Mouse (Mus musculus): Measurements from ENCODE around the gene Nrxn1. TPM values are rescaled to one million over a fixed set of nuclear protein-coding genes. Genes with fewer than 3 reads are reported as not detected.

Gene Nrxn1
- polyA plus RNA-seq (2015; fragmentation: Nextera tagmentation; extraction: Ambion mirVana) = 1.6 and 2.1 TPM in 2 replicates

GRCm38 (mm10) chr17:91093042-91093080 lies at the start of gene Nrxn1:
Gene Nrxn1, minus strand, starts transcription at chr17:91093071.
- Histone ChIP-seq H3K4me1 (ENCODE audit: control insufficient read depth, insufficient read depth, low read length) (no peaks in the 10 kb centered on the region), H3K27ac (ENCODE audit: low read length) (no peak within 1 kb of the TSS), H3K9me3 (ENCODE audit: control insufficient read depth, low read length) (0 out of 2 replicates have a peak, but pooled peaks cover 9% of the 10 kb centered on the region), H3K27me3 (replicated peaks; ENCODE audit: control insufficient read depth, insufficient read depth, low read length) (no peaks in the 10 kb centered on the region), H3K9ac (ENCODE audit: low read depth, low read length) (no peak within 1 kb of the TSS), H3K4me3 (ENCODE audit: low read length) (peak within 1 kb of the TSS; percentile 17; the same call in 1 of the 2 replicates), H3K4me2 (ENCODE audit: low read depth, low read length) (no peak within 1 kb of the TSS), H3K36me3 (ENCODE audit: control insufficient read depth, insufficient read depth, low read length) (no peaks in the 10 kb centered on the region)
- WGBS = 0% methylated on average over 1 of the region's 1 CpGs
- ATAC-seq = no peak

GRCm38 (mm10) chr17:91136859-91137258 lies 44.0 kb upstream of the Nrxn1 start:
- 66% methylated on average over 3 of the region's 3 CpGs for WGBS
- no peak overlapping the region for H3K4me2 ChIP-seq (ENCODE audit: low read depth, low read length)

GRCm38 (mm10) chr17:91112880-91113628 lies 20.2 kb upstream of the Nrxn1 start:
- Histone ChIP-seq H3K27me3 (replicated peaks; ENCODE audit: control insufficient read depth, insufficient read depth, low read length) (no peaks in the 10 kb centered on the region), H3K4me3 (ENCODE audit: low read length) (no peak overlapping the region), H3K36me3 (ENCODE audit: control insufficient read depth, insufficient read depth, low read length) (no peaks in the 10 kb centered on the region), H3K9me3 (ENCODE audit: control insufficient read depth, low read length) (no peaks in the 10 kb centered on the region), H3K4me1 (ENCODE audit: control insufficient read depth, insufficient read depth, low read length) (no peaks in the 10 kb centered on the region), H3K9ac (ENCODE audit: low read depth, low read length) (no peak overlapping the region), H3K4me2 (ENCODE audit: low read depth, low read length) (no peak overlapping the region), H3K27ac (ENCODE audit: low read length) (no peak overlapping the region)
- ATAC-seq = no peak
- 75% methylated on average over 3 of the region's 3 CpGs for WGBS

More at GRCm38 (mm10) chr17:91136859-91137258, 44.0 kb upstream of the Nrxn1 start:
- Histone ChIP-seq H3K27me3 (replicated peaks; ENCODE audit: control insufficient read depth, insufficient read depth, low read length) (no peaks in the 10 kb centered on the region), H3K9me3 (ENCODE audit: control insufficient read depth, low read length) (no peaks in the 10 kb centered on the region), H3K9ac (ENCODE audit: low read depth, low read length) (no peak overlapping the region), H3K36me3 (ENCODE audit: control insufficient read depth, insufficient read depth, low read length) (no peaks in the 10 kb centered on the region), H3K27ac (ENCODE audit: low read length) (no peak overlapping the region), H3K4me3 (ENCODE audit: low read length) (no peak overlapping the region), H3K4me1 (ENCODE audit: control insufficient read depth, insufficient read depth, low read length) (no peaks in the 10 kb centered on the region)
- ATAC-seq = no peak

GRCm38 (mm10) chr17:91112085-91112484 lies 19.2 kb upstream of the Nrxn1 start:
- Histone ChIP-seq H3K4me2 (ENCODE audit: low read depth, low read length) (no peak overlapping the region), H3K4me1 (ENCODE audit: control insufficient read depth, insufficient read depth, low read length) (no peaks in the 10 kb centered on the region), H3K27me3 (replicated peaks; ENCODE audit: control insufficient read depth, insufficient read depth, low read length) (no peaks in the 10 kb centered on the region), H3K9me3 (ENCODE audit: control insufficient read depth, low read length) (no peaks in the 10 kb centered on the region), H3K4me3 (ENCODE audit: low read length) (no peak overlapping the region), H3K36me3 (ENCODE audit: control insufficient read depth, insufficient read depth, low read length) (no peaks in the 10 kb centered on the region), H3K27ac (ENCODE audit: low read length) (no peak overlapping the region), H3K9ac (ENCODE audit: low read depth, low read length) (no peak overlapping the region)
- no peak for ATAC-seq
- WGBS = 74% methylated on average over 1 of the region's 1 CpGs

GRCm38 (mm10) chr17:91093081-91093875 lies 407 bp upstream of the Nrxn1 start:
- 36% methylated on average over 12 of the region's 12 CpGs for WGBS
- H3K27me3 ChIP-seq (replicated peaks; ENCODE audit: control insufficient read depth, insufficient read depth, low read length) = no peaks in the 10 kb centered on the region
- H3K9me3 ChIP-seq (ENCODE audit: control insufficient read depth, low read length) = 0 out of 2 replicates have a peak, but pooled peaks cover 4% of the 10 kb centered on the region
- H3K4me1 ChIP-seq (ENCODE audit: control insufficient read depth, insufficient read depth, low read length) = no peaks in the 10 kb centered on the region
- H3K4me2 ChIP-seq (ENCODE audit: low read depth, low read length) = no peak overlapping the region
- no peaks in the 10 kb centered on the region for H3K36me3 ChIP-seq (ENCODE audit: control insufficient read depth, insufficient read depth, low read length)
- no peak overlapping the region for H3K4me3 ChIP-seq (ENCODE audit: low read length)
- no peak overlapping the region for H3K27ac ChIP-seq (ENCODE audit: low read length)
- H3K9ac ChIP-seq (ENCODE audit: low read depth, low read length) = no peak overlapping the region
- ATAC-seq = no peak

- Histone ChIP-seq H3K27ac (ENCODE audit: low read length) (no peak overlapping the region), H3K9me3 (ENCODE audit: control insufficient read depth, low read length) (0 out of 2 replicates have a peak, but pooled peaks cover 9% of the 10 kb centered on the region), H3K9ac (ENCODE audit: low read depth, low read length) (no peak overlapping the region), H3K4me1 (ENCODE audit: control insufficient read depth, insufficient read depth, low read length) (no peaks in the 10 kb centered on the region), H3K4me3 (ENCODE audit: low read length) (peak overlapping the region; percentile 17; the same call in 1 of the 2 replicates), H3K27me3 (replicated peaks; ENCODE audit: control insufficient read depth, insufficient read depth, low read length) (no peaks in the 10 kb centered on the region), H3K4me2 (ENCODE audit: low read depth, low read length) (no peak overlapping the region), H3K36me3 (ENCODE audit: control insufficient read depth, insufficient read depth, low read length) (no peaks in the 10 kb centered on the region)
- 1% methylated on average over 21 of the region's 21 CpGs for WGBS
- ATAC-seq = peak; percentile 92
Measured at GRCm38 (mm10) chr17:91092421-91093041, 340 bp downstream of the Nrxn1 start.

- no peaks in the 10 kb centered on the region for H3K27me3 ChIP-seq (replicated peaks; ENCODE audit: control insufficient read depth, insufficient read depth, low read length)
- 0 out of 2 replicates have a peak, but pooled peaks cover 9% of the 10 kb centered on the region for H3K9me3 ChIP-seq (ENCODE audit: control insufficient read depth, low read length)
- no peak for ATAC-seq
- no peak overlapping the region for H3K27ac ChIP-seq (ENCODE audit: low read length)
- H3K4me3 ChIP-seq (ENCODE audit: low read length) = no peak overlapping the region
- H3K4me2 ChIP-seq (ENCODE audit: low read depth, low read length) = no peak overlapping the region
- no peaks in the 10 kb centered on the region for H3K4me1 ChIP-seq (ENCODE audit: control insufficient read depth, insufficient read depth, low read length)
- no peaks in the 10 kb centered on the region for H3K36me3 ChIP-seq (ENCODE audit: control insufficient read depth, insufficient read depth, low read length)
- no peak overlapping the region for H3K9ac ChIP-seq (ENCODE audit: low read depth, low read length)
- WGBS = 75% methylated on average over 1 of the region's 1 CpGs
Measured at GRCm38 (mm10) chr17:91090631-91091030, 2.2 kb downstream of the Nrxn1 start.

- no peak for ATAC-seq
- WGBS = 84% methylated on average over 11 of the region's 11 CpGs
- H3K27me3 ChIP-seq (replicated peaks; ENCODE audit: control insufficient read depth, insufficient read depth, low read length) = no peaks in the 10 kb centered on the region
Measured at GRCm38 (mm10) chr17:91088991-91089390, 3.9 kb downstream of the Nrxn1 start.

GRCm38 (mm10) chr17:91088037-91088715 lies 4.7 kb downstream of the Nrxn1 start:
- Histone ChIP-seq H3K27ac (ENCODE audit: low read length) (no peak overlapping the region), H3K9me3 (ENCODE audit: control insufficient read depth, low read length) (0 out of 2 replicates have a peak, but pooled peaks cover 9% of the 10 kb centered on the region), H3K4me2 (ENCODE audit: low read depth, low read length) (no peak overlapping the region), H3K4me3 (ENCODE audit: low read length) (no peak overlapping the region), H3K4me1 (ENCODE audit: control insufficient read depth, insufficient read depth, low read length) (no peaks in the 10 kb centered on the region), H3K36me3 (ENCODE audit: control insufficient read depth, insufficient read depth, low read length) (no peaks in the 10 kb centered on the region), H3K9ac (ENCODE audit: low read depth, low read length) (no peak overlapping the region), H3K27me3 (replicated peaks; ENCODE audit: control insufficient read depth, insufficient read depth, low read length) (no peaks in the 10 kb centered on the region)
- no peak for ATAC-seq
- 61% methylated on average over 79 of the region's 82 CpGs for WGBS

More at GRCm38 (mm10) chr17:91088991-91089390, 3.9 kb downstream of the Nrxn1 start:
- no peak overlapping the region for H3K4me2 ChIP-seq (ENCODE audit: low read depth, low read length)
- H3K27ac ChIP-seq (ENCODE audit: low read length) = no peak overlapping the region
- H3K9ac ChIP-seq (ENCODE audit: low read depth, low read length) = no peak overlapping the region
- no peaks in the 10 kb centered on the region for H3K4me1 ChIP-seq (ENCODE audit: control insufficient read depth, insufficient read depth, low read length)
- H3K36me3 ChIP-seq (ENCODE audit: control insufficient read depth, insufficient read depth, low read length) = no peaks in the 10 kb centered on the region
- 0 out of 2 replicates have a peak, but pooled peaks cover 9% of the 10 kb centered on the region for H3K9me3 ChIP-seq (ENCODE audit: control insufficient read depth, low read length)
- no peak overlapping the region for H3K4me3 ChIP-seq (ENCODE audit: low read length)

Measured in intestine, embryonic 16.5 days (tissue).